Mouse (Mus musculus) T-helper 2 cell (primary cell): Measurements from ENCODE around the gene Tcl1b3.

Source experiments
- in situ Hi-C: fragments of 300-600 bp; cut with MboI, MseI; formaldehyde crosslinking; loops from one replicate; pipeline ENCODE4 v1.15.1; 2025; ENCODE audit warnings: high pct_unique_total_duplicates

Tcl1b3 gene

DNA sequence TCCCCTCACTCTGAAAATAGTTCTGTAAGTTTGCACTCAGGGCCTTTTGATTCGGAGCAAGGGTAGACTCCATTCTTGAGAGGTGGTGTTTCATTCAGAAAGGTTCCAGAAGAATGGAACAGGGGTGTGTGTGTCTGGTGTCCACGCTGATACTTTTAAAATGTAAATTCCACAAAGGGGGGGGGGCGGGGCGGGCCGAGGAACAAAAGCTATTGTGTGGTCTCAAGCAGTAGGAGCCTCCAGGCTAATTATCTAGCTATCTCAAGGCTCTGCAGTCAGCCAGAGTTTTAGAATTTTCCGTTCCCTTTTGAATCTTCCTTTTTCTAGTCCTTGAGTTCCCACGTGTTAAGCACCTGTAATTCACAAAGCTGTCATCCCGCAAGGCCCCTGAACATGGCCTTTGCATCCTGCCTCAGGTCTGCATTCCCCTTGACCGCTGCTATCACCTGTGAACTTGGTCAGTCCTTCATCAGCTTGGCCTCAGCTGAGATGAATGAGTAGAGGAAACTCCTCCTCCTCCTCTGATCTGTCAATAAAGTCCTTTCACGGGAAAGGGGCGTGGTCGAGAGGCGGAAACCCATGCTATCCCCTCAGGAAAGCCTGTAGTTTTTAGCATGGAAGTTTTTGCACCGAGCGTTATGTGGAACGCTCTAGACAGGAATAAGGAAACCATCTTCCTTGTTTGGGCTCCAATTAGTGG lies 33.9 kb downstream of the Tcl1b3 start:
- in situ Hi-C loops = no loop called here

DNA sequence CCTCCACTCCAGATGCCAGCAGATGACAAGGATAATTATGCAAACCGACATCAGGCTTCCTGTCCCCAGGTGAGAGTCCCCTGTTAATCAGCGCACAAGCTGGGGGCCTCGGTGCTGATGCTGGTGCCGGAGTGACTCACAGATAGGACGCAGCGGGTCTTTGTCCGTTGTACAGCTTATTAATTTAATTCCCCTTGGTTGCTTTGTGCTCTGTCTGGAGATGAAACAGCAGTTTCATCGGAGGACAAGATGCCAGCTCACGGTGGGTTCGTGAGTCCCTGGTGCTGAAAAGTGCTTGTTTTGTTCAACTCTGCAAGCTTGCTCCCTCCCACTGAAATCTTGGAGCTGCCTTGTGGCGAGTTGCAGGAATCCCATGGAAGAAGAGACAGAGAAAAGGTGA lies 43.5 kb downstream of the Tcl1b3 start:
- in situ Hi-C loops = no loop called here

DNA sequence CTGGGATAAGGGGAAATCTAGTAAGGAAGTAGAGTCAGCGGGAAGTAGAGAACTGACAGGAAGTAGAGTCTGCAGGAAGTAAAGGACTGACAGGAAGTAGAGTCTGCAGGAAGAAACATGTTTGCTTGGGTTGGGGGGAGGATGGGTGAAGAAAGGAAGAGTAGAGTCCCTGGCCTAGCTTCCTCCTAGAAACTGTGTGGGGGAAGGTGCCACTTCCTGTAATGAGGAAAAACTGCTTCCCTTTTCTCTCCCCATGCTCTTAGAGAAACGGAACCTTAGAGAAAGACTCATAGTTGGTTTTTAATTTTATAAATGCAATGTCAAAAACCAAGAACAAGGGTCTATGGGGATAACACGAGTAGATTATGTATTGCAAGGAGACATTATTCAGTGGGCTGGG lies 44.2 kb downstream of the Tcl1b3 start:
- in situ Hi-C loops = no loop called here

DNA sequence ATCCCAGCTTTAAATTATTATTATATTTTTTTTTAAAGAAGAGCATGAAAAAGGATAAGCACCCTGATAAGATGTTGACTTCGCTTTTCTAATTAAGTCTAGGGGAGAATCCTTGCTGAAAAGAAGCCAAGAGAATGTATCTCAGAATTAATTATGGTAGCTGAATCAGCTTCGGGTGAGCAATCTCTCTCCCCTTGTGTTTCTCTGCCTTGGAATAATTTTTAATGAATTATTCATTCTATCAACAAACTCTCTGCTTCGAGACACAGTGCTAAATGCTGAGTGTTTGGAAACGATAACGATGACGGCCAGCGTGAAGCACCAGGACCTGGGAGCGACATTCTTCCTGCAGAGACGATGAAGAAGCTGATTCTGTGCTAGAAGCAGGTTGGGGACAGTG lies 48.2 kb downstream of the Tcl1b3 start:
- in situ Hi-C loops = no loop called here
